25 mouse cellular contexts compared by ENCODE assay signal in genomic region chr15:31722429-31722828, GRCm38 (mm10).
"Had no signal": no experiment of that assay in that cellular context is flagged by ENCODE, and none has a peak within 500 bp of the region (broad histone marks: within the 10 kb centered on the region; RNA-seq: fewer than 3 reads in every experiment).

No protein-coding gene starts in this region.

- DNase-seq: cerebellum, adult 9-10 months; cerebellum, adult 9-11 months; cerebellum, postnatal 10 days; cerebellum, postnatal 14 days; cerebellum, postnatal 25 days; cerebellum, postnatal 36 days; embryo, embryonic 11 days; forebrain, postnatal 0 days; gastrocnemius, adult 2 months; gastrocnemius, postnatal 10 days; gastrocnemius, postnatal 14 days; gastrocnemius, postnatal 25 days; gastrocnemius, postnatal 36 days; heart, adult 11 months; heart, adult 18-20 months; heart, adult 2 months had no signal

- H3K4me1 ChIP-seq: embryonic facial prominence, embryonic 12.5 days; embryonic facial prominence, embryonic 13.5 days; embryonic facial prominence, embryonic 15.5 days; forebrain, embryonic 10.5 days; forebrain, embryonic 12.5 days; forebrain, embryonic 13.5 days; forebrain, embryonic 15.5 days had no signal

- H3K9me3 ChIP-seq: embryonic facial prominence, embryonic 10.5 days; embryonic facial prominence, embryonic 12.5 days; embryonic facial prominence, embryonic 13.5 days; embryonic facial prominence, embryonic 15.5 days; forebrain, embryonic 10.5 days; forebrain, embryonic 12.5 days; forebrain, embryonic 13.5 days; forebrain, embryonic 15.5 days had no signal

- H3K4me3 ChIP-seq: embryonic facial prominence, embryonic 10.5 days; embryonic facial prominence, embryonic 12.5 days; embryonic facial prominence, embryonic 13.5 days; embryonic facial prominence, embryonic 15.5 days; erythroblast, embryonic 14.5 days; forebrain, embryonic 10.5 days; forebrain, embryonic 12.5 days; forebrain, embryonic 13.5 days; forebrain, embryonic 15.5 days; gastrocnemius, adult 2 months; heart, adult 2 months had no signal

- H3K9ac ChIP-seq: embryonic facial prominence, embryonic 12.5 days; embryonic facial prominence, embryonic 13.5 days; embryonic facial prominence, embryonic 15.5 days; forebrain, embryonic 12.5 days; forebrain, embryonic 13.5 days; forebrain, embryonic 15.5 days; forebrain, postnatal 0 days had no signal

- H3K27me3 ChIP-seq: embryonic facial prominence, embryonic 12.5 days; embryonic facial prominence, embryonic 13.5 days; embryonic facial prominence, embryonic 15.5 days; forebrain, embryonic 12.5 days; forebrain, embryonic 13.5 days; forebrain, embryonic 15.5 days had no signal

- H3K36me3 ChIP-seq: embryonic facial prominence, embryonic 10.5 days; embryonic facial prominence, embryonic 12.5 days; embryonic facial prominence, embryonic 13.5 days; embryonic facial prominence, embryonic 15.5 days; forebrain, embryonic 10.5 days; forebrain, embryonic 12.5 days; forebrain, embryonic 15.5 days had no signal

- H3K27ac ChIP-seq: embryonic facial prominence, embryonic 10.5 days; embryonic facial prominence, embryonic 12.5 days; embryonic facial prominence, embryonic 13.5 days; embryonic facial prominence, embryonic 15.5 days; forebrain, embryonic 10.5 days; forebrain, embryonic 12.5 days; forebrain, embryonic 13.5 days; forebrain, embryonic 15.5 days; gastrocnemius, adult 2 months; heart, adult 2 months had no signal
